Mouse (Mus musculus) embryonic fibroblast, embryonic 13.5 days (primary cell): ENCODE results near the gene Nrn1l. TPM values are rescaled to one million over a fixed set of nuclear protein-coding genes. Genes with fewer than 3 reads are reported as not detected.

Experiments
- H3K27ac ChIP-seq: 2 replicates; pipeline ENCODE4 v1.5.1; 2012; ENCODE audit warnings: low read length, control low read depth, inconsistent platforms; ENCODE audit not compliant: insufficient read depth
- H3K4me1 ChIP-seq: 2 replicates; pipeline ENCODE4 v1.6.1; 2011; ENCODE audit warnings: low read length; ENCODE audit not compliant: control insufficient read depth, insufficient read depth
- H3K4me3 ChIP-seq: 2 replicates; pipeline ENCODE4 v1.5.1; 2011; ENCODE audit warnings: mild to moderate bottlenecking, control low read depth, low read length; ENCODE audit not compliant: insufficient read depth
- CTCF ChIP-seq: IDR thresholded peaks from 2 replicates; pipeline ENCODE4 v1.5.1; 2011; ENCODE audit warnings: mild to moderate bottlenecking, control low read depth, low read length, moderate library complexity, borderline replicate concordance; ENCODE audit not compliant: insufficient read depth
- POLR2A ChIP-seq: IDR thresholded peaks from 2 replicates; pipeline ENCODE4 v1.6.1; 2011; ENCODE audit warnings: low read depth, mild to moderate bottlenecking, control low read depth, low read length, moderate library complexity
- polyA plus RNA-seq: library from polyadenylated mRNA; stranded (reverse); fragments of >200 nt; gene quantifications from 2 replicates; pipeline ENCODE4 v1.2.4, GENCODE M21; 2011; ENCODE audit warnings: low read depth; ENCODE audit not compliant: missing spikeins, insufficient read length

Nrn1l gene
- polyA plus RNA-seq: 1.1 and 1.2 TPM in 2 replicates

- Histone ChIP-seq H3K4me3 (no peak within 1 kb of the TSS), H3K4me1 (no peaks in the 10 kb centered on the region), H3K27ac (no peak within 1 kb of the TSS)
- TF ChIP-seq CTCF (no peak), POLR2A (no peak)
These were observed at the start of gene Nrn1l for GRCm38 (mm10) chr8:105893339-105893738. Gene Nrn1l (plus strand): TSS chr8:105893567.

- Histone ChIP-seq H3K27ac (no peak overlapping the region), H3K4me1 (peaks cover 7% of the 10 kb centered on the region; the same call in 1 of the 2 replicates), H3K4me3 (no peak overlapping the region)
- TF ChIP-seq CTCF (no peak), POLR2A (no peak)
These were observed 46.7 kb upstream of the Nrn1l start for GRCm38 (mm10) chr8:105846678-105847077.

- Histone ChIP-seq H3K4me3 (peak overlapping the region; percentile 39; the same call in 1 of the 2 replicates), H3K27ac (no peak overlapping the region), H3K4me1 (peaks cover 7% of the 10 kb centered on the region; the same call in 1 of the 2 replicates)
- TF ChIP-seq CTCF: no peak
- no peak for TF ChIP-seq POLR2A
These were observed 43.4 kb upstream of the Nrn1l start for GRCm38 (mm10) chr8:105850014-105850413.

DNA sequence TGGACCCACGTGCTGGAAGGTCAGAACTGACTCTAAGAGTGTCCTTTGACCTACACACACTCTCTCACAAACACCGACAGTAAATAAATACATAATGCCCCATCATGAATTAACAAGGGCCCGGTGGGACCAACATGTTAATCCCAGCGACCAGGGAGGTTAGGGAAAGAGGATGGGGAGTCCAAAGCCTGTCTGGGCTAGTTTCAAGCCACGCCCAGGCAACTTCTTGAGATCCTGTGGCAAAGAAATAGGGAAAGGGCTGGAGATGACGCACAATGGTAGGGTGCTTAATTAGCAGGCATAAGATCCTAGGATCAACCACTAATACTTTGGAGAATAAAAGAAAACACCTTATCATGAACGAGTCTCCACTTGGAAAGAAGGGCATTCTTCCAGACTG is 42.8 kb upstream of the Nrn1l start:
- Histone ChIP-seq H3K27ac (no peak overlapping the region), H3K4me3 (peak overlapping the region; percentile 39), H3K4me1 (peaks cover 7% of the 10 kb centered on the region; the same call in 1 of the 2 replicates)
- TF ChIP-seq CTCF (no peak), POLR2A (0 out of 2 replicates have a peak, but pooled peaks have one; percentile 27)

DNA sequence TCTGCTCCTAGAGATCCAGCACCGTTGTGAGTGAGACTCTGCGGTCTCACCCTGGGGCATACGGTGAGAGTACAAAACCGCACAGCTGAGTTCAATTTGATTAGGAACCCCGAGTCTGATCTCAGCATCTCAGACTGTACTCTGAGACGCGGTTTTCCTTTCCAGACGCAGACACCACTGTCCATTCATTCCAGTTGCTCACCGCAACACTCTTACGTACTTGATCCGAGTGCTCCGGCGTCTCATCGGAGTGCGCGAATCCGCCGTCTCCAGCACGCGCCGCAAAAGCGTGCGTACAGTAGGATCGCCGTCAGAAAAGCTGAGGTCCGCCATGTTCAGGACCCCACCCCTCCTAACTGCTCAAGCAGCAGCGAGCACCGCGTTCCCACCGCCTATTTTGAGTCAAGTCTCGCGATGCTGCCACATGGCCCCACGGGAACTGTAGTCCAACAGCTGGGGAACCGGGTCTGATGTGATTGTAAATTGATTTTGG is 41.7 kb upstream of the Nrn1l start:
- H3K4me3 ChIP-seq: peak overlapping the region; percentile 78
- peak overlapping the region; percentile 34 for H3K27ac ChIP-seq
- H3K4me1 ChIP-seq: peaks cover 7% of the 10 kb centered on the region; the same call in 1 of the 2 replicates
- TF ChIP-seq POLR2A (peak; percentile 99), CTCF (no peak)

- no peak overlapping the region for H3K27ac ChIP-seq
- no peak overlapping the region for H3K4me3 ChIP-seq
- TF ChIP-seq POLR2A (no peak), CTCF (no peak)
- peaks cover 9% of the 10 kb centered on the region; the same call in 1 of the 2 replicates for H3K4me1 ChIP-seq
These were observed 41.1 kb upstream of the Nrn1l start for GRCm38 (mm10) chr8:105852146-105852729.

GRCm38 (mm10) chr8:105853178-105853577 is 40.2 kb upstream of the Nrn1l start, which contains the start of gene Cenpt:
Gene Cenpt (minus strand): TSS chr8:105853278.
- Histone ChIP-seq H3K4me1 (peaks cover 9% of the 10 kb centered on the region; the same call in 1 of the 2 replicates), H3K4me3 (no peak within 1 kb of the TSS), H3K27ac (no peak within 1 kb of the TSS)
- TF ChIP-seq POLR2A (no peak), CTCF (no peak)

GRCm38 (mm10) chr8:105854303-105854702 is 39.1 kb upstream of the Nrn1l start:
- no peak overlapping the region for H3K4me3 ChIP-seq
- TF ChIP-seq CTCF: no peak
- no peak for TF ChIP-seq POLR2A
- H3K27ac ChIP-seq: no peak overlapping the region
- H3K4me1 ChIP-seq: peaks cover 9% of the 10 kb centered on the region; the same call in 1 of the 2 replicates

- Histone ChIP-seq H3K4me3 (peak within 1 kb of the TSS; percentile 70), H3K4me1 (peaks cover 9% of the 10 kb centered on the region; the same call in 1 of the 2 replicates), H3K27ac (peak within 1 kb of the TSS; percentile 88)
- TF ChIP-seq CTCF: peak; percentile 68; the same call in 1 of the 2 replicates
- TF ChIP-seq POLR2A: peak; percentile 37; the same call in 1 of the 2 replicates
These were observed 38.6 kb upstream of the Nrn1l start, which contains the start of gene Thap11 for GRCm38 (mm10) chr8:105854715-105855216. Gene Thap11 (plus strand): TSS chr8:105855132.

DNA sequence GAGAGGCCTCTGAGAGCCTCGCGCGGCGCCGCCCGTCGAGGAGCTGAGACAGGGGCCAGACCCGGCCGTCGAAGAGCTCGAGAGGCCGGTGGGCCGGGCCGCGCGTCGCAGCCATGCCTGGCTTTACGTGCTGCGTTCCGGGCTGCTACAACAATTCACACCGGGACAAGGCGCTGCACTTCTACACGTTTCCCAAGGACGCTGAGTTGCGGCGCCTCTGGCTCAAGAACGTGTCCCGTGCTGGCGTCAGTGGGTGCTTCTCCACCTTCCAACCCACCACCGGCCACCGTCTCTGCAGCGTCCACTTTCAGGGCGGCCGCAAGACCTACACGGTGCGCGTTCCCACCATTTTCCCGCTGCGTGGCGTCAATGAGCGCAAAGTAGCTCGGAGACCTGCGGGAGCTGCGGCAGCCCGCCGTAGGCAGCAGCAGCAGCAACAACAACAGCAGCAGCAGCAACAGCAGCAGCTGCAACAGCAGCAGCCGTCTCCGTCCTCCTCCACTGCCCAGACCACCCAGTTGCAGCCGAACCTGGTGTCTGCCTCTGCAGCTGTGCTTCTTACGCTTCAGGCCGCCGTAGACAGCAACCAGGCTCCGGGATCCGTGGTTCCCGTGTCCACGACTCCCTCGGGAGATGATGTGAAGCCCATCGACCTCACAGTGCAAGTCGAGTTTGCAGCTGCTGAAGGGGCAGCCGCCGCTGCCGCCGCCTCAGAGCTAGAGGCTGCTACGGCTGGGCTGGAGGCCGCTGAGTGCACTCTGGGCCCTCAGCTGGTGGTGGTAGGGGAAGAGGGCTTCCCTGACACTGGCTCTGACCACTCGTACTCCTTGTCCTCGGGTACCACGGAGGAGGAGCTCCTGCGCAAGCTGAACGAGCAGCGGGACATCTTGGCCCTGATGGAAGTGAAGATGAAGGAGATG is 37.9 kb upstream of the Nrn1l start:
- Histone ChIP-seq H3K4me3 (peak overlapping the region; percentile 70), H3K27ac (peak overlapping the region; percentile 88), H3K4me1 (peaks cover 5% of the 10 kb centered on the region; the same call in 1 of the 2 replicates)
- TF ChIP-seq CTCF: peak; percentile 4; the same call in 1 of the 2 replicates
- peak; percentile 41 for TF ChIP-seq POLR2A
